Mouse (Mus musculus): ENCODE results near the gene Mrln. TPM values are rescaled to one million over a fixed set of nuclear protein-coding genes. Genes with fewer than 3 reads are reported as not detected.

Gene Mrln
- polyA plus RNA-seq, 1 experiment from 2014 or later: 6.1 TPM

- H3K27me3 ChIP-seq (ENCODE audit: control insufficient read depth, insufficient read depth, low read length): no peaks in the 10 kb centered on the region
- H3K36me3 ChIP-seq (ENCODE audit: control insufficient read depth, insufficient read depth, low read length): peaks cover 11% of the 10 kb centered on the region; the same call in 1 of the 2 replicates
- no peak for ATAC-seq (ENCODE audit: insufficient read depth, low FRiP score)
- H3K4me3 ChIP-seq (replicated peaks; ENCODE audit: low read length): no peak overlapping the region
- no peak overlapping the region for H3K4me2 ChIP-seq (ENCODE audit: low read depth, low read length)
- no peaks in the 10 kb centered on the region for H3K9me3 ChIP-seq (replicated peaks; ENCODE audit: control insufficient read depth, low read length)
- H3K27ac ChIP-seq (ENCODE audit: low read length): no peak overlapping the region
- H3K9ac ChIP-seq (ENCODE audit: low read length): no peak overlapping the region
- WGBS: 44% methylated on average over 11 of the region's 11 CpGs
- H3K4me1 ChIP-seq (ENCODE audit: control insufficient read depth, insufficient read depth, low read length): no peaks in the 10 kb centered on the region
Observed at GRCm38 (mm10) chr10:70167625-70168024, 36.8 kb upstream of the Mrln start.

DNA sequence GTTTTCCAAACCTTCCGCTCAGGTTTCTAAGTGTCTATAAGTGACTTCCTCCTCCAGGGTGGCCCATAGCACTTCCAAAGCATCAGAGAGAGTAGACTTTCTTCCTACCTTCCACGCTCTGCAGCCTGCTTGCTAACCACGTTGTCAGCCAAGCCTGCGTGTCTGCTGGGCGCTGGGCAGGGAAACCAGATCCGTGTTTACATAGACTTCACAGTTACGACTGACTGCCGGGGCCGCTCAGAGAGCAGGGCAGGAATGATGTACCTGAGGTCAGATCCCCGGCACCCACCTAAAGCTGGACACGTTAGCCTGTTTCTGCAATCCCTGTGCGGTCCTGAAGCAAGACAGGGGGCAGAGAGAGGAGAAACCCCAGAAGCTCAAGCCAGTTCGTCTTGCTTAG is 36.1 kb upstream of the Mrln start:
- no peaks in the 10 kb centered on the region for H3K4me1 ChIP-seq (ENCODE audit: control insufficient read depth, insufficient read depth, low read length)
- ATAC-seq (ENCODE audit: insufficient read depth, low FRiP score): no peak
- no peak overlapping the region for H3K4me2 ChIP-seq (ENCODE audit: low read depth, low read length)
- peaks cover 11% of the 10 kb centered on the region; the same call in 1 of the 2 replicates for H3K36me3 ChIP-seq (ENCODE audit: control insufficient read depth, insufficient read depth, low read length)
- no peak overlapping the region for H3K4me3 ChIP-seq (replicated peaks; ENCODE audit: low read length)
- 37% methylated on average over 13 of the region's 13 CpGs for WGBS
- no peak overlapping the region for H3K9ac ChIP-seq (ENCODE audit: low read length)
- H3K27me3 ChIP-seq (ENCODE audit: control insufficient read depth, insufficient read depth, low read length): no peaks in the 10 kb centered on the region
- no peaks in the 10 kb centered on the region for H3K9me3 ChIP-seq (replicated peaks; ENCODE audit: control insufficient read depth, low read length)
- no peak overlapping the region for H3K27ac ChIP-seq (ENCODE audit: low read length)

- Histone ChIP-seq H3K4me1 (ENCODE audit: control insufficient read depth, insufficient read depth, low read length) (no peaks in the 10 kb centered on the region), H3K9me3 (replicated peaks; ENCODE audit: control insufficient read depth, low read length) (no peaks in the 10 kb centered on the region), H3K27ac (ENCODE audit: low read length) (no peak overlapping the region), H3K9ac (ENCODE audit: low read length) (no peak overlapping the region), H3K4me3 (replicated peaks; ENCODE audit: low read length) (no peak overlapping the region), H3K36me3 (ENCODE audit: control insufficient read depth, insufficient read depth, low read length) (peaks cover 11% of the 10 kb centered on the region; the same call in 1 of the 2 replicates), H3K27me3 (ENCODE audit: control insufficient read depth, insufficient read depth, low read length) (no peaks in the 10 kb centered on the region), H3K4me2 (ENCODE audit: low read depth, low read length) (no peak overlapping the region)
- WGBS: 84% methylated on average over 18 of the region's 18 CpGs
- ATAC-seq (ENCODE audit: insufficient read depth, low FRiP score): no peak
Observed at GRCm38 (mm10) chr10:70169044-70169443, 35.4 kb upstream of the Mrln start.

DNA sequence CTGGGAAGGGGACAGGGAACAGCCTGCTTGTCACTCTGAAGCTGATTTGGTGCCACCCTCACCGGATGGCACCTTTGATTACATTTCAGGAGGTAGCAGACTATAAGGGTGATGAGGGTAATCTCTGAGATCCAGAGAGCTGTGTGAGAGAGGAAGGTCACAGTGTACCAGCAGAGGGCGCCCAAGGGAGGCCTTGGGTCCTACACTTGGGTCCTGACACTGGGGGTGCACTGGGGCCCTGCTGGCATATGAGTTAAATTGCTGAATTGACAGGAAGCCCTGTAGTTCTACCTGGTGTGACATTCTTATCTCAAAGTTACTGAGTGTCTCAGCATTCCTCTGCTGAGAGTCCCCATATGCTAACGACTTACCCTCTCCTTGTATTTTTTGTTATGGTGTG is 31.1 kb upstream of the Mrln start:
- Histone ChIP-seq H3K27me3 (ENCODE audit: control insufficient read depth, insufficient read depth, low read length) (no peaks in the 10 kb centered on the region), H3K36me3 (ENCODE audit: control insufficient read depth, insufficient read depth, low read length) (peaks cover 19% of the 10 kb centered on the region), H3K27ac (ENCODE audit: low read length) (no peak overlapping the region), H3K4me1 (ENCODE audit: control insufficient read depth, insufficient read depth, low read length) (no peaks in the 10 kb centered on the region), H3K9me3 (replicated peaks; ENCODE audit: control insufficient read depth, low read length) (no peaks in the 10 kb centered on the region), H3K4me2 (ENCODE audit: low read depth, low read length) (no peak overlapping the region), H3K4me3 (replicated peaks; ENCODE audit: low read length) (no peak overlapping the region), H3K9ac (ENCODE audit: low read length) (no peak overlapping the region)
- WGBS: 55% methylated on average over 3 of the region's 3 CpGs
- no peak for ATAC-seq (ENCODE audit: insufficient read depth, low FRiP score)

DNA sequence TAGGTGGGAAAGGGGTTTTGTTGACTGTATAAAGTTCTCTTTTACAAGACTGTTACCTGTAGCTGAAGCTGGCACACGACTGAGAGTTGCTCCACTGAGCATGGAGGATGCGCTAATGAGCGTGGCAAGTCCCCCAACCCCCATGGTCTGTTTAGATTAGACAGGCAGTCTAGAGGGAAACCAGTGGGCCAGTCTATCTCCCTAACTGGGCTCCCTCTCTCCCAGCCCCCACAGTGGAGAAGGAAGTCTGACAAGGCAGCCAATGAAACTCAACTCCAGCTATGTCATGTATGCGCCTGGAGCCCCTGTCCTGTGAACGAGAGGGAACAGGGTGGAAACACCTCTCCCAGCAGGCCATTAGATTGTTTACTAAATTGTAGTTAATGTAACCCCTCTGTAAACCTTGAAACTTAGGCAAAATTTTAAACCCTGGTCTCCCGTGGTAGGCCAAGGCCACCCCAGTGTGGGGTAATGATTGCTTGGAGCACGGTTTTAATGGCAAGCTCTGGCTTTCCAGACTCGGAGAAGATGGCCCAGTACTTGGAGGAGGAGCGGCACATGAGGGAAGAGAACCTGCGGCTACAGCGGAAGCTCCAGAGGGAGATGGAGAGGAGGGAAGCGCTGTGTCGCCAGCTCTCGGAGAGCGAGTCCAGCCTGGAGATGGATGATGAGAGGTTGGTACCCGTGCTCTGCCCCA is 29.8 kb upstream of the Mrln start:
- H3K27ac ChIP-seq (ENCODE audit: low read length): no peak overlapping the region
- ATAC-seq (ENCODE audit: insufficient read depth, low FRiP score): no peak

DNA sequence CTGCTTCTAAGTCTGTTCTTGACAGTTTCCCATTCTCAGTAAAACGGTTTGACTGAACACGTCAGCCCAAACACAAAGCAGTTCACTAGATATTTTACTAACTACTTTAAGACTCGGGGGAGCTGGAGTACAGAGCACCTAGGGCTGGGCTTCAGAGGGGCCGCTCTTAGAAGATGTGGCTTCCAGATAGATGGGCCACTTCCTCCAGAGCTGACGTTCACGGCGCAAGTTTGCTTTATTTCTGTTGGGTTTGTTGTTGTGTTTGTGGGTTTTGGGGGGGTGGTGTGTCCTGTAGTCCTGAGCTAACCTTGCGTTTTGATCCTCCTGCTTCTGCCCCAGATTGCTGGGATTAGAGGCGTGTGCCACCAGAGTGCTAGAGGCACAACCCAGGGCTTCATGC is 23.7 kb upstream of the Mrln start:
- Histone ChIP-seq H3K36me3 (ENCODE audit: control insufficient read depth, insufficient read depth, low read length) (peaks cover 11% of the 10 kb centered on the region; the same call in 1 of the 2 replicates), H3K27ac (ENCODE audit: low read length) (no peak overlapping the region)

More for the DNA sequence above, 29.8 kb upstream of the Mrln start:
- no peaks in the 10 kb centered on the region for H3K27me3 ChIP-seq (ENCODE audit: control insufficient read depth, insufficient read depth, low read length)
- H3K36me3 ChIP-seq (ENCODE audit: control insufficient read depth, insufficient read depth, low read length): peaks cover 14% of the 10 kb centered on the region
- no peak overlapping the region for H3K9ac ChIP-seq (ENCODE audit: low read length)
- no peak overlapping the region for H3K4me3 ChIP-seq (replicated peaks; ENCODE audit: low read length)
- H3K4me1 ChIP-seq (ENCODE audit: control insufficient read depth, insufficient read depth, low read length): no peaks in the 10 kb centered on the region
- no peaks in the 10 kb centered on the region for H3K9me3 ChIP-seq (replicated peaks; ENCODE audit: control insufficient read depth, low read length)
- WGBS: 64% methylated on average over 16 of the region's 16 CpGs
- H3K4me2 ChIP-seq (ENCODE audit: low read depth, low read length): no peak overlapping the region

GRCm38 (mm10) chr10:70181279-70181972 is 23.0 kb upstream of the Mrln start:
- Histone ChIP-seq H3K4me3 (replicated peaks; ENCODE audit: low read length) (no peak overlapping the region), H3K27ac (ENCODE audit: low read length) (no peak overlapping the region), H3K4me1 (ENCODE audit: control insufficient read depth, insufficient read depth, low read length) (no peaks in the 10 kb centered on the region), H3K9me3 (replicated peaks; ENCODE audit: control insufficient read depth, low read length) (no peaks in the 10 kb centered on the region), H3K4me2 (ENCODE audit: low read depth, low read length) (no peak overlapping the region), H3K9ac (ENCODE audit: low read length) (no peak overlapping the region), H3K36me3 (ENCODE audit: control insufficient read depth, insufficient read depth, low read length) (peaks cover 8% of the 10 kb centered on the region; the same call in 1 of the 2 replicates), H3K27me3 (ENCODE audit: control insufficient read depth, insufficient read depth, low read length) (no peaks in the 10 kb centered on the region)
- ATAC-seq (ENCODE audit: insufficient read depth, low FRiP score): no peak
- 72% methylated on average over 11 of the region's 11 CpGs for WGBS

More for the DNA sequence above, 23.7 kb upstream of the Mrln start:
- Histone ChIP-seq H3K4me1 (ENCODE audit: control insufficient read depth, insufficient read depth, low read length) (no peaks in the 10 kb centered on the region), H3K4me2 (ENCODE audit: low read depth, low read length) (no peak overlapping the region), H3K4me3 (replicated peaks; ENCODE audit: low read length) (no peak overlapping the region), H3K9me3 (replicated peaks; ENCODE audit: control insufficient read depth, low read length) (no peaks in the 10 kb centered on the region), H3K9ac (ENCODE audit: low read length) (no peak overlapping the region), H3K27me3 (ENCODE audit: control insufficient read depth, insufficient read depth, low read length) (no peaks in the 10 kb centered on the region)
- no peak for ATAC-seq (ENCODE audit: insufficient read depth, low FRiP score)
- 84% methylated on average over 9 of the region's 9 CpGs for WGBS

DNA sequence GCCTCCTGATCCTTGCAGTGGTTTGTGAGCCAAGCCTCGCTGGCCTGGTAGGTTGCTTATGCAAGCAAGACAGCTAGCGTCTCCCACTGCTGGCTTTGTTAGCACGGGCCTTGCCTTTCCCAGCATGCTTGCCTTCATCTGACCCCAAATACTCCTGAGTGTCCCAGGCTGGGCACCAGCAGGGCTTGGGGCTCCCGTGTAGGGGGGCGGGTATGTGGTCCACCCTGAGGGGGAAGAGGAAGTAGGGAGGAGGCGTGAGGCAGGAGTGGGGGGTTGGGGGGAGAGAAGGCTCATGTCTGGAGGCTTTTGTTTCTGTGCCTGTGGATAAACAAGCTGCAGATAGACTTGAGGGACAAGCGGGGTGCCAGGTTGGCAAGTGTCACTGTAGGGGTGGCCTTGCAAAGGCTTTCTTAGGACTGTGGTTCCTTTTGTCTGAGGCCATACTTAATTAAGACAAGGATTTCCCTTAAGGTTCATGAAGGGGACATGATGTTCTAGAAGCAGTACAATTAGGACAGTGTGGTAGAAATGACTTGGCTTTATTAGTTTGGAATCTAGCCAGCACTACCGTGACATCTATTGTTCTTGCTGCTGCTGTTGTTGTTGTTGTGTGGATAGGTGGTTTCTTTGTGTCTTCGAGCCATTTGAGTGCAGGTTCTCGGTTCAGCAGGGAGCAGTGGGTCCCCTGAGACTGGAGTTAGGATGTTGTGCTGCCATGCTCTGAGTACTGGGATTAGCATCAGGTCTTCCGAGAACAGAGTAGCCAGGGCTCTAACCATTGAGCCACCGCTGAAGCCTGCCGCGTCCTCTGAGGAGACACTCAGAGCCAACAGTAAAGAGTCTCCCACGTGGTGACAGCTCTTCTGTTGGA is 21.0 kb upstream of the Mrln start:
- no peaks in the 10 kb centered on the region for H3K9me3 ChIP-seq (replicated peaks; ENCODE audit: control insufficient read depth, low read length)
- no peak for ATAC-seq (ENCODE audit: insufficient read depth, low FRiP score)
- no peaks in the 10 kb centered on the region for H3K4me1 ChIP-seq (ENCODE audit: control insufficient read depth, insufficient read depth, low read length)
- H3K27ac ChIP-seq (ENCODE audit: low read length): no peak overlapping the region
- no peak overlapping the region for H3K9ac ChIP-seq (ENCODE audit: low read length)
- 0 out of 2 replicates have a peak, but pooled peaks cover 4% of the 10 kb centered on the region for H3K36me3 ChIP-seq (ENCODE audit: control insufficient read depth, insufficient read depth, low read length)
- WGBS: 67% methylated on average over 15 of the region's 15 CpGs
- no peak overlapping the region for H3K4me3 ChIP-seq (replicated peaks; ENCODE audit: low read length)
- H3K4me2 ChIP-seq (ENCODE audit: low read depth, low read length): no peak overlapping the region
- H3K27me3 ChIP-seq (ENCODE audit: control insufficient read depth, insufficient read depth, low read length): no peaks in the 10 kb centered on the region
